Mouse (Mus musculus) cortical plate, adult 2 months (tissue): ENCODE data around the gene H2afy2.

Experiments
- CTCF ChIP-seq: fragments of 200-500 bp; IDR thresholded peaks from 2 replicates; pipeline ENCODE4 v1.5.1; 2011; ENCODE audit warnings: mild to moderate bottlenecking, control low read depth, low read length; ENCODE audit not compliant: insufficient read depth; ENCODE audit errors: extremely low read depth
- POLR2A ChIP-seq: fragments of 200-500 bp; IDR thresholded peaks from 2 replicates; pipeline ENCODE4 v1.6.1; 2011; ENCODE audit warnings: mild to moderate bottlenecking, low read length, control low read depth; ENCODE audit not compliant: insufficient read depth; ENCODE audit errors: extremely low read depth

DNA sequence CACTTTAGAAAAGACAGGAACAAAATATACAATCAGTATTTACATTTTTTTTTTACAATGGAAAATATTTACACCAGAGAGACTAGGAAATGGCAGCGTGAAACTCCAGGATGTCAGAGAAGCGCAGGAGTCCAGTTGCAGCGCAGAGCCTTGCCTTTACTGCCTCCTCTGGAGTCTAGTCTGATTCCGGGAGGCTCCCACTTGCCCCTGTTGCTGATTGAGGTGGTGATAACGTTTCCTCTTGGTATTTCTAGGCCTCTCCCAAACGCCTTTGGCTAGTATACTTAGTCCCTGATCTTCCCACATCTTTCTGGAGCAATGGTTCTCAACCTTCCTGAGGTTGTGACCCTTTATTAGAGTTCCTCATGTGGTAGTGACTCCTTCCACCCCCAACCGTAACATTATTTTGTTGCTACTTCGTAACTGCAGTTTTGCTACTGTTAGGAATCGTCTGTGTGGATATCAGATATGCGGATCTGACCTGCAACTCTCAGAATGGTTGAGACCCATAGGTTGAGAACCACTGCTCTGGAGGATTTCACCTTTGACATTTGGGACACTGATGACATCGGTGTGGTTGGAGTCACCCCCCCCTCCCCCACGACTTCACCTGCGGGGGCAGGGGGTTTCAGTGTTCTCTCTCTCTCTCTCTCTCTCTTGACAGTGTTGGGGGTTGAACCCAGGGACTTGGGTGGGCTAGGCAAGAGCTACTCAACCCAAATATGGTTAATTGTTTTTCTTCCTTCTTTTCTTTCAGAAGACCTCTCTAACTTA is 42.2 kb upstream of the H2afy2 start:
- TF ChIP-seq POLR2A, result no peak
- TF ChIP-seq CTCF, result no peak
